Mouse (Mus musculus) ES-Bruce4 (cell line): Measurements from ENCODE around the gene Cacna1d. TPM values are rescaled to one million over a fixed set of nuclear protein-coding genes. Genes with fewer than 3 reads are reported as not detected.

Experiments
- H3K27ac ChIP-seq: 2 replicates; pipeline ENCODE4 v1.5.1; 2012; ENCODE audit warnings: low read length, inconsistent platforms; ENCODE audit not compliant: insufficient read depth
- H3K27me3 ChIP-seq: 2 replicates; pipeline ENCODE4 v1.6.1; 2012; ENCODE audit warnings: mild to moderate bottlenecking, low read length, inconsistent platforms; ENCODE audit not compliant: control insufficient read depth, poor library complexity, insufficient read depth, severe bottlenecking
- H3K36me3 ChIP-seq: 2 replicates; pipeline ENCODE4 v1.6.1; 2012; ENCODE audit warnings: inconsistent platforms, mild to moderate bottlenecking, low read length, moderate library complexity; ENCODE audit not compliant: control insufficient read depth, poor library complexity, insufficient read depth, severe bottlenecking
- H3K4me1 ChIP-seq: one replicate; pipeline ENCODE4 v1.8.1; 2011; ENCODE audit warnings: low read length; ENCODE audit not compliant: control insufficient read depth, insufficient read depth
- H3K4me3 ChIP-seq: 2 replicates; pipeline ENCODE4 v1.5.1; 2011; ENCODE audit warnings: low read depth, mild to moderate bottlenecking, low read length
- H3K9ac ChIP-seq: 2 replicates; pipeline ENCODE4 v1.6.1; 2012; ENCODE audit warnings: low read depth, mild to moderate bottlenecking, inconsistent platforms; ENCODE audit not compliant: poor library complexity, severe bottlenecking
- H3K9me3 ChIP-seq: replicated peaks from 2 replicates; pipeline ENCODE4 v1.6.1; 2012; ENCODE audit warnings: mild to moderate bottlenecking, low read length, inconsistent platforms; ENCODE audit not compliant: control insufficient read depth, poor library complexity, insufficient read depth, severe bottlenecking
- CTCF ChIP-seq: IDR thresholded peaks from one replicate; pipeline ENCODE4 v1.8.1; 2011; ENCODE audit warnings: low read depth, low read length
- EP300 ChIP-seq: IDR thresholded peaks from 2 replicates; pipeline ENCODE4 v1.6.1; 2011; ENCODE audit warnings: low read depth, low read length; ENCODE audit not compliant: insufficient read depth
- POLR2A ChIP-seq: IDR thresholded peaks from one replicate; pipeline ENCODE4 v1.8.1; 2011; ENCODE audit warnings: low read length; ENCODE audit not compliant: insufficient read depth
- polyA plus RNA-seq: library from polyadenylated mRNA; stranded (reverse); fragments of >200 nt; gene quantifications from 2 replicates; pipeline ENCODE4 v1.2.4, GENCODE M21; 2011; ENCODE audit warnings: low read depth; ENCODE audit not compliant: missing spikeins, insufficient read depth, insufficient read length

Cacna1d gene
- polyA plus RNA-seq, 1 experiment = 0.24 TPM

GRCm38 (mm10) chr14:30066752-30067151, 424.5 kb downstream of the Cacna1d start:
- no peak overlapping the region for H3K27ac ChIP-seq
- H3K9me3 ChIP-seq = no peaks in the 10 kb centered on the region
- no peak for TF ChIP-seq EP300
- TF ChIP-seq CTCF = no peak
- no peak for TF ChIP-seq POLR2A
- no peaks in the 10 kb centered on the region for H3K4me1 ChIP-seq
- H3K36me3 ChIP-seq = no peaks in the 10 kb centered on the region
- H3K4me3 ChIP-seq = no peak overlapping the region
- H3K27me3 ChIP-seq = no peaks in the 10 kb centered on the region
- H3K9ac ChIP-seq = no peak overlapping the region

GRCm38 (mm10) chr14:30064864-30065263, 426.4 kb downstream of the Cacna1d start:
- H3K9ac ChIP-seq = no peak overlapping the region
- H3K4me3 ChIP-seq = no peak overlapping the region
- TF ChIP-seq POLR2A (no peak), CTCF (no peak), EP300 (no peak)
- H3K27ac ChIP-seq = no peak overlapping the region
- no peaks in the 10 kb centered on the region for H3K9me3 ChIP-seq
- no peaks in the 10 kb centered on the region for H3K4me1 ChIP-seq
- no peaks in the 10 kb centered on the region for H3K36me3 ChIP-seq
- no peaks in the 10 kb centered on the region for H3K27me3 ChIP-seq

- Histone ChIP-seq H3K27ac (no peak overlapping the region), H3K4me1 (no peaks in the 10 kb centered on the region), H3K36me3 (no peaks in the 10 kb centered on the region), H3K9ac (no peak overlapping the region), H3K4me3 (no peak overlapping the region), H3K27me3 (no peaks in the 10 kb centered on the region), H3K9me3 (no peaks in the 10 kb centered on the region)
- TF ChIP-seq POLR2A = no peak
- TF ChIP-seq EP300 = peak; percentile 61
Measured at GRCm38 (mm10) chr14:30056031-30056766, 435.1 kb downstream of the Cacna1d start.

GRCm38 (mm10) chr14:30054922-30055321, 436.3 kb downstream of the Cacna1d start:
- H3K27me3 ChIP-seq = no peaks in the 10 kb centered on the region
- no peak overlapping the region for H3K27ac ChIP-seq
- TF ChIP-seq EP300 (no peak), POLR2A (no peak), CTCF (no peak)
- H3K9me3 ChIP-seq = no peaks in the 10 kb centered on the region
- H3K9ac ChIP-seq = no peak overlapping the region
- H3K4me1 ChIP-seq = no peaks in the 10 kb centered on the region
- no peak overlapping the region for H3K4me3 ChIP-seq
- no peaks in the 10 kb centered on the region for H3K36me3 ChIP-seq

GRCm38 (mm10) chr14:30050280-30050679, 441.0 kb downstream of the Cacna1d start:
- Histone ChIP-seq H3K27ac (no peak overlapping the region), H3K36me3 (no peaks in the 10 kb centered on the region), H3K4me1 (no peaks in the 10 kb centered on the region), H3K9ac (no peak overlapping the region), H3K9me3 (no peaks in the 10 kb centered on the region), H3K4me3 (no peak overlapping the region), H3K27me3 (no peaks in the 10 kb centered on the region)
- TF ChIP-seq EP300 (no peak), CTCF (no peak), POLR2A (no peak)

- Histone ChIP-seq H3K27ac (no peak overlapping the region), H3K9ac (no peak overlapping the region), H3K4me1 (no peaks in the 10 kb centered on the region), H3K36me3 (no peaks in the 10 kb centered on the region), H3K9me3 (no peaks in the 10 kb centered on the region), H3K27me3 (no peaks in the 10 kb centered on the region), H3K4me3 (no peak overlapping the region)
- TF ChIP-seq CTCF = no peak
- TF ChIP-seq POLR2A = no peak
- no peak for TF ChIP-seq EP300
Measured at GRCm38 (mm10) chr14:30048049-30048448, 443.2 kb downstream of the Cacna1d start.
